ENCODE assay signal across 12 mouse cellular contexts in genomic region chr9:75781600-75781999, GRCm38 (mm10). TPM values are rescaled to one million over a fixed set of nuclear protein-coding genes. Genes with fewer than 3 reads are reported as not detected.
DNase-seq lines count a peak whose midpoint lies in the region; ATAC-seq lines count a peak whose summit lies in the region.
"Had no signal": no experiment of that assay in that cellular context is flagged by ENCODE, and none has a peak within 500 bp of the region (broad histone marks: within the 10 kb centered on the region; RNA-seq: fewer than 3 reads in every experiment).

No protein-coding gene starts in this region.

- H3K9ac ChIP-seq in heart, embryonic 12.5 days, result peak overlapping the region; percentile 39; the same call in 1 of the 2 replicates
- 0 out of 2 replicates have a peak overlapping the region, but pooled peaks have one; percentile 0 for H3K9ac ChIP-seq in lung, embryonic 16.5 days (ENCODE audit: low read length)
- no peak overlapping the region for H3K9ac ChIP-seq in intestine, embryonic 15.5 days
- no peak overlapping the region for H3K9ac ChIP-seq in neural tube, embryonic 15.5 days (replicated peaks)
- H3K9ac ChIP-seq in liver, embryonic 11.5 days (ENCODE audit: low read depth, low read length), result no peak overlapping the region
- H3K9ac ChIP-seq: forebrain, embryonic 15.5 days had no signal

- peak overlapping the region; percentile 18 for H3K4me3 ChIP-seq in heart, embryonic 12.5 days
- peak overlapping the region; percentile 26 for H3K4me3 ChIP-seq in lung, embryonic 16.5 days (ENCODE audit: low read length)
- H3K4me3 ChIP-seq in intestine, embryonic 15.5 days (replicated peaks), result no peak overlapping the region
- no peak overlapping the region for H3K4me3 ChIP-seq in neural tube, embryonic 15.5 days (replicated peaks)
- H3K4me3 ChIP-seq in liver, embryonic 11.5 days (ENCODE audit: low read depth, low read length), result no peak overlapping the region
- H3K4me3 ChIP-seq: forebrain, embryonic 15.5 days; megakaryocyte, embryonic 14.5 days had no signal

- DNase-seq in heart, postnatal 4 days, result no peak
- no peak for DNase-seq in lung, postnatal 14 days
- no peak for DNase-seq in spleen, postnatal 14 days (ENCODE audit: low spot score in 2 of 2)
- DNase-seq in liver, embryonic 11.5 days (ENCODE audit: low spot score), result no peak
- DNase-seq: kidney, adult 11 months had no signal

- WGBS in heart, embryonic 12.5 days, result 22% methylated on average over 5 of the region's 5 CpGs
- 15% methylated on average over 5 of the region's 5 CpGs for WGBS in lung, embryonic 16.5 days
- 13% methylated on average over 5 of the region's 5 CpGs for WGBS in intestine, embryonic 15.5 days
- WGBS in neural tube, embryonic 15.5 days, result 12% methylated on average over 5 of the region's 5 CpGs
- WGBS in liver, embryonic 11.5 days, result 49% methylated on average over 5 of the region's 5 CpGs

- no peaks in the 10 kb centered on the region for H3K27me3 ChIP-seq in heart, embryonic 12.5 days (replicated peaks)
- no peaks in the 10 kb centered on the region for H3K27me3 ChIP-seq in lung, embryonic 16.5 days (ENCODE audit: control insufficient read depth, insufficient read depth, low read depth, low read length)
- H3K27me3 ChIP-seq in intestine, embryonic 15.5 days (replicated peaks), result no peaks in the 10 kb centered on the region
- no peaks in the 10 kb centered on the region for H3K27me3 ChIP-seq in neural tube, embryonic 15.5 days (replicated peaks)
- H3K27me3 ChIP-seq in liver, embryonic 11.5 days (replicated peaks; ENCODE audit: control insufficient read depth, insufficient read depth, low read length), result no peaks in the 10 kb centered on the region
- H3K27me3 ChIP-seq: forebrain, embryonic 15.5 days; megakaryocyte, embryonic 14.5 days had no signal

- H3K9me3 ChIP-seq in heart, embryonic 12.5 days (replicated peaks), result no peaks in the 10 kb centered on the region
- H3K9me3 ChIP-seq in lung, embryonic 16.5 days (ENCODE audit: control insufficient read depth, low read length), result no peaks in the 10 kb centered on the region
- no peaks in the 10 kb centered on the region for H3K9me3 ChIP-seq in intestine, embryonic 15.5 days
- no peaks in the 10 kb centered on the region for H3K9me3 ChIP-seq in neural tube, embryonic 15.5 days (replicated peaks)
- H3K9me3 ChIP-seq in liver, embryonic 11.5 days (ENCODE audit: control insufficient read depth, low read length), result no peaks in the 10 kb centered on the region
- H3K9me3 ChIP-seq: forebrain, embryonic 15.5 days; G1E; megakaryocyte, embryonic 14.5 days had no signal

- peaks cover 5% of the 10 kb centered on the region; the same call in 1 of the 2 replicates for H3K4me1 ChIP-seq in heart, embryonic 12.5 days (replicated peaks)
- H3K4me1 ChIP-seq in lung, embryonic 16.5 days (replicated peaks; ENCODE audit: control insufficient read depth, insufficient read depth, low read length), result no peaks in the 10 kb centered on the region
- H3K4me1 ChIP-seq in intestine, embryonic 15.5 days (replicated peaks), result no peaks in the 10 kb centered on the region
- peaks cover 6% of the 10 kb centered on the region; the same call in 1 of the 2 replicates for H3K4me1 ChIP-seq in neural tube, embryonic 15.5 days
- H3K4me1 ChIP-seq in liver, embryonic 11.5 days (replicated peaks; ENCODE audit: control insufficient read depth, insufficient read depth, low read length), result no peaks in the 10 kb centered on the region
- H3K4me1 ChIP-seq: forebrain, embryonic 15.5 days; megakaryocyte, embryonic 14.5 days had no signal

- peak overlapping the region; percentile 60 for H3K4me2 ChIP-seq in heart, embryonic 12.5 days
- peak overlapping the region; percentile 45 for H3K4me2 ChIP-seq in lung, embryonic 16.5 days (ENCODE audit: low read depth, low read length)
- H3K4me2 ChIP-seq in intestine, embryonic 15.5 days (replicated peaks), result peak overlapping the region; percentile 25; the same call in 1 of the 2 replicates
- H3K4me2 ChIP-seq in neural tube, embryonic 15.5 days, result peak overlapping the region; percentile 17; the same call in 1 of the 2 replicates
- H3K4me2 ChIP-seq in liver, embryonic 11.5 days, result no peak overlapping the region
- H3K4me2 ChIP-seq: forebrain, embryonic 15.5 days had no signal

- no peaks in the 10 kb centered on the region for H3K36me3 ChIP-seq in heart, embryonic 12.5 days
- H3K36me3 ChIP-seq in lung, embryonic 16.5 days (ENCODE audit: control insufficient read depth, insufficient read depth, low read length), result no peaks in the 10 kb centered on the region
- no peaks in the 10 kb centered on the region for H3K36me3 ChIP-seq in intestine, embryonic 15.5 days
- H3K36me3 ChIP-seq in neural tube, embryonic 15.5 days, result no peaks in the 10 kb centered on the region
- no peaks in the 10 kb centered on the region for H3K36me3 ChIP-seq in liver, embryonic 11.5 days (ENCODE audit: control insufficient read depth, insufficient read depth, low read length)
- H3K36me3 ChIP-seq: forebrain, embryonic 15.5 days; G1E had no signal

- no peak for ATAC-seq in heart, embryonic 12.5 days (ENCODE audit: insufficient number of reproducible peaks, low FRiP score)
- no peak for ATAC-seq in lung, embryonic 16.5 days (ENCODE audit: low read depth)
- no peak for ATAC-seq in intestine, embryonic 15.5 days
- ATAC-seq in neural tube, embryonic 15.5 days (ENCODE audit: low FRiP score), result no peak
- no peak for ATAC-seq in liver, embryonic 11.5 days (replicated peaks; ENCODE audit: low FRiP score)
- ATAC-seq: forebrain, embryonic 15.5 days had no signal

- no peak overlapping the region for H3K27ac ChIP-seq in heart, embryonic 12.5 days (ENCODE audit: poor library complexity, severe bottlenecking)
- no peak overlapping the region for H3K27ac ChIP-seq in lung, embryonic 16.5 days (ENCODE audit: low read length)
- no peak overlapping the region for H3K27ac ChIP-seq in intestine, embryonic 15.5 days
- H3K27ac ChIP-seq in neural tube, embryonic 15.5 days (replicated peaks), result no peak overlapping the region
- H3K27ac ChIP-seq in liver, embryonic 11.5 days (ENCODE audit: low read depth, low read length), result no peak overlapping the region
- H3K27ac ChIP-seq: forebrain, embryonic 15.5 days had no signal

RNA-seq across cellular contexts. Expression of gene Bmp5, which starts 6.4 kb away (rescaled TPM):
- polyA plus RNA-seq in heart, embryonic 12.5 days (2016; fragmentation: Nextera tagmentation; extraction: Ambion mirVana), result 11.8 and 13.2 TPM in 2 replicates
- total RNA-seq in heart, postnatal 4 days (2021), result 1 to 10 TPM; 3.2 TPM
- 32.3 and 35.3 TPM in 2 replicates for polyA plus RNA-seq in lung, embryonic 16.5 days (2015; fragmentation: Nextera tagmentation; extraction: Ambion mirVana)
- 8.6 and 9.0 TPM in 2 replicates for polyA plus RNA-seq in intestine, embryonic 15.5 days (2015; fragmentation: Nextera tagmentation; extraction: Ambion mirVana)
- 2.7 and 3.3 TPM in 2 replicates for polyA plus RNA-seq in neural tube, embryonic 15.5 days (2015; fragmentation: Nextera tagmentation; extraction: Ambion mirVana)
- polyA plus RNA-seq in liver, embryonic 11.5 days (2014; fragmentation: Nextera tagmentation; extraction: Ambion mirVana), result 3.8 and 4.6 TPM in 2 replicates
- polyA plus RNA-seq: G1E had no signal

Comparison
In these comparisons a context has a peak if more than half of its experiments do, and no peak if none do; other contexts are left out.
1. H3K4me3 ChIP-seq: peak in heart, embryonic 12.5 days (single experiment) and lung, embryonic 16.5 days (single experiment); none in intestine, embryonic 15.5 days (single experiment), neural tube, embryonic 15.5 days (single experiment) and liver, embryonic 11.5 days (single experiment).
2. H3K9ac ChIP-seq: peak in heart, embryonic 12.5 days (single experiment) and lung, embryonic 16.5 days (single experiment); none in intestine, embryonic 15.5 days (single experiment), neural tube, embryonic 15.5 days (single experiment) and liver, embryonic 11.5 days (single experiment).